Mouse (Mus musculus) cerebellum, postnatal 10 days (tissue): ENCODE measurements at regions not wholly inside any gene's neighbourhood (a gene's known extent, or its start where the extent isn't known, plus 50 kb on each side); places are given as distances from the start of the nearest gene placed in this dataset.
A peak's percentile ranks its signal among the peaks of the same experiment; 100 is the strongest.

Experiments used
- DNase-seq, 2 experiments: peaks; one replicate each; pipeline ENCODE4 v3.0.0; 2021; ENCODE audit warnings: mixed read lengths in 2 of 2

GRCm38 (mm10) chr16:30736662-30737326 is 137.3 kb downstream of the Fam43a start:
- no peak for DNase-seq

GRCm38 (mm10) chr16:30737524-30737923 is 138.0 kb downstream of the Fam43a start:
- no peak for DNase-seq

GRCm38 (mm10) chr16:30739651-30740050 is 140.1 kb downstream of the Fam43a start:
- DNase-seq: no peak

GRCm38 (mm10) chr16:30741192-30741591 is 141.7 kb downstream of the Fam43a start:
- no peak for DNase-seq

GRCm38 (mm10) chr16:30742474-30742873 is 143.0 kb downstream of the Fam43a start:
- DNase-seq: no peak

- DNase-seq: no peak
These were observed 144.0 kb downstream of the Fam43a start for GRCm38 (mm10) chr16:30743566-30743965.

GRCm38 (mm10) chr16:30744237-30744636 is 144.7 kb downstream of the Fam43a start:
- DNase-seq: peak; percentile 29 to 37

- peak; percentile 74 to 76 for DNase-seq
These were observed 146.2 kb downstream of the Fam43a start for GRCm38 (mm10) chr16:30745598-30746181.

GRCm38 (mm10) chr16:30746211-30746610 is 146.7 kb downstream of the Fam43a start:
- no peak for DNase-seq

- DNase-seq: peak; percentile 74 to 77
These were observed 150.3 kb downstream of the Fam43a start for GRCm38 (mm10) chr16:30749841-30750240.

GRCm38 (mm10) chr16:30755771-30756170 is 156.2 kb downstream of the Fam43a start:
- DNase-seq: no peak

GRCm38 (mm10) chr16:30756678-30757077 is 157.2 kb downstream of the Fam43a start:
- DNase-seq: peak; percentile 42 to 45

DNA sequence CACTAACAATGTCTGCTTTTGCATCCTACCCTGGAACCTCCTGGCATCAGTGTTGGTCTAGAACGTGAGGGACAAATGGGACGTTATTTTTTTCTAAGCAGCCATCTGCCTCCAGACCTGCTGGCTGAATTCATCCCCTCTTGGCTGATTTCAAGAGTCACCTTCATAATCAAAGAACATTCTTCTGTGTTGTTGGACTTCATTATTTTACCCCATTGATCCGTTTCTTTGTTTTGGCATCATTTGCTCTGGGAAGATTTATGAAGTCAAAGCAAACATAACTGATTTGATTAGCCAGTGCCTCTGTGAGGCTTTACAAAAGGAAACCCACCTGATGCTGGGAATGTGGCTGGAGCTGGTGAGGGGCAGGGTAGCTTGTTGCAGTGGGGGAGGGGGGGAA is 158.0 kb downstream of the Fam43a start:
- no peak for DNase-seq

DNA sequence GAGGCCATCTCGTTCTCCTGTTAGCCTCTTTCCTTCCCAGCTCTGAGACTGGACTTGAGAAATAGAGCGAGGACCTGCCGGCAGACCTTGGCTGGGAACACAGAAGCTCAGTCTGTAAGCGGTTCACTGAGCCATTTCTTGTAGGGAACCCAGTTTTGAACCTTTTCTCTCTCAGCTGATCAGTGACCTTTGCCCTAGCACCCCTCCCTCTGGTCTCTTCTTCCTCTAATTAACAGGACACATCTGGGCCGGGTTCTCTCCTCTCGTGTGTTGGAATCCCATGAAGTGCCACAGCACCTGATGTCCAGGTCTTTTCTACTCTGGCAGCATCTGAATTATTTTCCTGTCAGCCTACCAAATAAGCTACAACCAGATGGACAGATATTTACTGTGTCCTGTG is 158.5 kb downstream of the Fam43a start:
- no peak for DNase-seq

DNA sequence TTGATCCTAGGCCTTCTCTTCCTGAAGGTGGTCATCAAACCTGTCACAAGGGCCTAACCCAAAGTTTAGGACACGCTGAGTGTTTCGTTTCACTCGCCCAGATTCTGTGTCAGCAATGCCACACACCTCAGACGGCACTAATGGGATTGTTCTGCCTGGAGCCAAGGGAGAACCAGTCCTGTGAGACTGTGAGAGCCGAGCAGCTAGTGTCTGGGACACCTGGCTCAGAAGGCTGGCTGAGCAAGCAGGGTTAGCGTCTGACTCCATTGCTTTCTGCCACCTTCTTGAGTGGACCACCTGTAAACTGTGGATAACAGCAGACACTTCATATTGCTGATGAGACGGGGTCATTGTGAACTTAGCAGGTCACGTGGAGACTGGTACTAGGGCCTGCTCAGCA is 160.0 kb downstream of the Fam43a start:
- DNase-seq: no peak

- DNase-seq: peak; percentile 38 to 59
These were observed 161.7 kb downstream of the Fam43a start for GRCm38 (mm10) chr16:30761201-30761710.

DNA sequence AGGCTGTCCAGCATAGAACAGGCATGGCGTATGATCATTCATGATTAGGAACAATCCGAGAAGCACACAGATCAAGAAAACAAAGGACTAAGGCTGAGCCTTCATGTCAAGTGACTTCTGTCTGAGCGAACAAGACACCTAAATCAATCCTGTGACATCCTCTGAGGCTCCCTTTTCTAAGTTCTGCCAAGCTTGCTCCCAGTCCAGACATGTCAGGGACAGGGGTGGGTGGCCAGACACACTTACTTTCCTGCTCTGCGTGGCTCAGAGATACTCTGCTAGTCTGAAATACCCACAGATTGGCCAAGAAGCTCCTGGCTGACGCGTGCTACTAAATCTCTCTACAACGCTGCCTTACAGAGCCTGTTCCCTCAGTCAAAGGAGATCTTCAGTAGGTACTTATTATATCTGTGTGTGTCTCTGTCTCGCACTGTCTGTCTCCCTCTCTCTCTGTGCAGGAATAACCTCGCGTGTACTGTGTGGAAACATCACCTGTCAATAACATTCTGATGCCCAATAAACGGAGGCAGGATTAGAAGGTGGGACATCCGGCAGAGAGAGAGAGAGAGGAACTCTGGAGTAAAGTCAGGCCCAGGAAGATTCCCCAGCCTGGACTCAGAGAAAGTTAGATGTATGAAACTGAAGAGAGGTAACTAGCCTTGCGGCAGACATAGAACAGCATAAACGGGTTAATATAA is 163.5 kb downstream of the Fam43a start:
- no peak for DNase-seq

GRCm38 (mm10) chr16:30765591-30765990 is 166.1 kb downstream of the Fam43a start:
- DNase-seq: peak; percentile 52 to 64

DNA sequence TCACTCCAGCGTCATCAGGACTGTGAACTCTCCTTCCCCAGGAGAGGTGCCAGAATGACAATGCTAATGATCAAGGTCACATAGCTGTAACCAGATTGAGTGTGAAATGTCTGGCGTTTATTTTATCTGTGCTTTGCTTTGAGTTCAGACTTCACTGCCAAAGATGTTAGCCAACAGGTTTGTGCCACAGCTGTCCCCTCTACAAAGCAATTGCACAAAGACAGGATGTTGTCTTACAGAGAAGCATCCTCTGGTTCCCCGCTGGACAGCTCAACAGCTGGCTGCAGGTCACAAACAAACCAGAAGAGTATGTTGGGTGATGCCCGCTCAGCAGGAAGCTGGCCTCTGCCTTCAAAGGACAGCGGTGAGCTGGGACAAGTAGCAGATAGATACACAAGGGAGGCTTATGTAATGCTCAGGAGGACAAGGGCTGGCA is 169.5 kb downstream of the Fam43a start:
- no peak for DNase-seq

DNA sequence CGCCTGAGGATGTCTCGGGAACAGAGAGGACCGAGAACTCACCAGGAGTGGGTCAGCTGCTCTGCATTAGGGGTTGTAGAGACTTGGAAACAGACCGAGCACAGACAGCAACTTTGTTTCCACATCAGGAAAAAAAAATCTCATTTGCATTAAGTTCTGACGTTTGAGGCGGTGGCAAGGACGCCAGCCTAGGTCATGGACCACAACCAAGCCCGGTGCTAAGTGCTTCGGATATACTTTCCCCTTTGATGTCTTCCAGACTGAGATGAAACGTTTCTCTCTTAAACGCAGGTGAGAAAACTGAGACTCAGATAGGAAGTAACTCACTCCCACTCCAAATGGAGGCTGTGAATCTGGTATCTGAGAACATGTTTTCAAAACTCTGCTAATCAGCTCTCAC is 169.9 kb downstream of the Fam43a start:
- DNase-seq: no peak

DNA sequence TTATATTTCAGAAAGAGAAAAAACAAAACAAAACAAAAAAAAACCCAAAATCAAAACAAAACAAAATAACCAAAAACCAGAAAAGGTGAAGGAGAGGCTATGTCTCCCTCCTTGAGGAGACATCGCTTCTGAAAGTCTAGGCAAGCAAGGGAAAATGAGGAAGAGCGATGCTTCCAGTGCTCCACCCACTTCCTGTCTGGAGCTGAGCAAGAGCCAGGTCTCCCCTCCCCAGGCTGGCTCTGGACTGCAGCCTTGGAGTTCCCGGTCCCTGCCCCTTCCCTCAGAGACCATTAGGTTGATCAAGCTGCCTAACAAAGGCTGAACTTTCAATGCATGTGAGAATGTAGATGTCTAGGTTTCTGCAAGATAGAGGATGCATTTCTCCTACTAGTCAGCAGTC is 173.3 kb downstream of the Fam43a start:
- no peak for DNase-seq

DNA sequence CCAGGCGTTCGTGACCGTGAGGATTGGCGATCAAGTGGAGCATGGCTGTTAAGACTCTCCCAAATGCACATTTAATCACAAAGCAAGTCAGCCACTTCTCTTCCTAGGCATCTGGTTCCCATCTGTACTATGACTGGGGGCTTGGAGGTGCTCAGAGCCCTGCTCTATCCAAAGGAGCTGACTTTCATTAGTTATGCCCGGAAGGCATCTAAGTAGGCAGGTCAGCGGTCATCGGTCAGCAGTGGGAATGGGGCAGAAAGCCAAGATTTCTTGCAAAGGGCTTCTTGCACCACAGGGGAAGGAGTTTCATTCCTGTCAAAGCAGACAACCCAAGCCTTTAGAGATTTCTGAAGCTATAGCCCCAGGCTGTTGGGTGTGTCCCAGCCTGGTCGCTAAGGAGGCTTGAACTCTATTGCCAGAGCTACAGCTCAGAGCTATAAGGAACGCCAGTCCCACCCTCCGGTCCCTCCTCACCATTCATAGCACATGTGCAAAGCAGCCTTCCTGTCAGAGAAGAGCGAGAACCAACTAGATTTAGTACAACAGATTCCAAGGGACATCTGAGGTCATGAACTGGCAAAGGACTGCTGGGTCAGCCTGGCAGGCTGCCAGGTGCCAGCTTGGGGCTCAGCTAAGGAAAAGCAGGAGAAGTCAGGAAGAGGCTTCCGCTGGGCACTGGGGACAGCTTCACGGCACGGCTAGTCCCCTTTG is 175.6 kb downstream of the Fam43a start:
- DNase-seq: peak; percentile 73 to 74
